Mouse (Mus musculus) ZHBTc4 (cell line): Measurements from ENCODE around the gene Scn2b.

ENCODE experiments used
- DNase-seq: peaks from one replicate; pipeline ENCODE4 v3.0.0-alpha.2; 2011; ENCODE audit warnings: low read depth, low spot score

The Scn2b gene

DNA sequence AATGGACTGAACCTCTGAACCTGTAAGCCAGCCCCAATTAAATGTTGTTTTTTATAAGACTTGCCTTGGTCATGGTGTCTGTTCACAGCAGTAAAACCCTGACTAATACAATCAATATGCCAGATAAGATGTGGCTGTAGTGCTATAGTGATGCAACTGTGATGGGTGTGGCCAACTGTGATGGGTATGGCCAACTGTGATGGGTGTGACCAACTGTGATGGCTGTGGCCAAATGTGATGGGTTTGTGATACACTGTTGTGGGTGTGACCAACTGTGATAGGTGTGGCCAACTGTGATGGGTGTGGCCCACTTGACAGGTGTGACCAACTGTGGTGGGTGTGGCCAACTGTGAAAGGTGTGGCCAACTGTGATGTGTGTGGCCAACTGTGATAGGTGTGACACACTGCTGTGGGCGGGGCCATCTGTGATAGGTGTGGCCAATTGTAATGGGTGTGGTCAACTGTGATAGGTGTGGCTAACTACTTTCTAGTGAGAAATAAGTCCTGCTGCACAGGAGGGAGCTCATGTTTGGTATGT, 53.6 kb downstream of the Scn2b start:
- peak; percentile 31 for DNase-seq

GRCm38 (mm10) chr9:45173475-45173874, 55.9 kb downstream of the Scn2b start:
- no peak for DNase-seq

- DNase-seq: no peak
Measured at GRCm38 (mm10) chr9:45179282-45179681, 61.7 kb downstream of the Scn2b start.
